Mouse (Mus musculus) spleen, adult 2 months (tissue): ENCODE measurements around the gene Hoxa13.

ENCODE experiments used
- CTCF ChIP-seq: fragments of 200-500 bp; IDR thresholded peaks from 2 replicates; pipeline ENCODE4 v1.5.1; 2011; ENCODE audit warnings: mild to moderate bottlenecking, inconsistent platforms; ENCODE audit not compliant: insufficient read depth, insufficient read length, insufficient replicate concordance; ENCODE audit errors: extremely low read depth
- POLR2A ChIP-seq: fragments of 200-500 bp; IDR thresholded peaks from 2 replicates; pipeline ENCODE4 v1.6.1; 2011; ENCODE audit warnings: low read depth, low read length, inconsistent platforms

- no peak for TF ChIP-seq CTCF
- no peak for TF ChIP-seq POLR2A
Observed at GRCm38 (mm10) chr6:52234428-52235140, 26.1 kb downstream of the Hoxa13 start.
